Mouse (Mus musculus) G1E (cell line): ENCODE data around the gene Hist1h2bh. TPM values are rescaled to one million over a fixed set of nuclear protein-coding genes. Genes with fewer than 3 reads are reported as not detected.

Experiments used
- ATAC-seq: 2 replicates; pipeline ENCODE4 v1.8.0; 2016; ENCODE audit warnings: mild to moderate bottlenecking; ENCODE audit not compliant: insufficient number of reproducible peaks, poor library complexity, low FRiP score, severe bottlenecking; ENCODE audit errors: extremely low read depth
- DNase-seq: peaks from one replicate; pipeline ENCODE4 v3.0.0; 2012; ENCODE audit warnings: low spot score
- H3K27me3 ChIP-seq: 2 replicates; pipeline ENCODE4 v1.6.1; 2012; ENCODE audit warnings: mild to moderate bottlenecking, low read length, inconsistent platforms; ENCODE audit not compliant: insufficient read depth
- H3K36me3 ChIP-seq: replicated peaks from 2 replicates; pipeline ENCODE3; 2012; ENCODE audit warnings: mild to moderate bottlenecking, inconsistent platforms
- H3K4me1 ChIP-seq: 2 replicates; pipeline ENCODE4 v1.6.1; 2012; ENCODE audit warnings: low read depth, low read length, inconsistent platforms, mixed read lengths; ENCODE audit not compliant: insufficient read depth
- H3K4me3 ChIP-seq: 2 replicates; pipeline ENCODE4 v1.5.1; 2012; ENCODE audit warnings: low read depth, mild to moderate bottlenecking, inconsistent platforms, low read length, moderate library complexity, mixed read lengths
- H3K9me3 ChIP-seq: replicated peaks from 2 replicates; pipeline ENCODE4 v1.6.1; 2012; ENCODE audit warnings: inconsistent platforms
- CTCF ChIP-seq: IDR thresholded peaks from 2 replicates; pipeline ENCODE4 v1.5.1; 2012; ENCODE audit warnings: low read depth, low read length, inconsistent platforms, mixed read lengths
- GATA1 ChIP-seq: IDR thresholded peaks from 2 replicates; pipeline ENCODE4 v1.6.1; 2012; ENCODE audit warnings: borderline replicate concordance, low read length, inconsistent platforms, mixed read lengths
- GATA2 ChIP-seq: IDR thresholded peaks from 2 replicates; pipeline ENCODE4 v1.6.1; 2012; ENCODE audit warnings: low read depth, low read length, inconsistent platforms, borderline replicate concordance
- POLR2AphosphoS5 ChIP-seq: IDR thresholded peaks from 2 replicates; pipeline ENCODE4 v1.6.1; 2012; ENCODE audit warnings: low read depth, low read length, inconsistent platforms; ENCODE audit not compliant: insufficient replicate concordance
- TAL1 ChIP-seq: conservative IDR thresholded peaks from 2 replicates; pipeline ENCODE4 v1.6.1; 2012; ENCODE audit warnings: low read depth, low read length, inconsistent platforms, mixed read lengths
- polyA plus RNA-seq: library from polyadenylated mRNA; stranded (reverse); fragments of >175 nt; gene quantifications from 2 replicates; pipeline ENCODE4 v1.2.3, GENCODE M21; 2012
- total RNA-seq, 2 experiments: library from RNA; stranded (forward) in 1 of 2; stranded (reverse) in 1 of 2; fragments of 200-1000 nt in 1 of 2; fragments of >200 nt in 1 of 2; fragmentation: Nextera tagmentation in 1 of 2; gene quantifications; 2 replicates each; pipeline ENCODE4 v1.2.3; 2014 to 2017

Hist1h2bh gene
- total and polyA plus RNA-seq, 3 experiments: 0.91 to 77.6 (median 41.6) TPM

GRCm38 (mm10) chr13:23526312-23526711, 16.9 kb downstream of the Hist1h2bh start:
- Histone ChIP-seq H3K36me3 (no peaks in the 10 kb centered on the region), H3K27me3 (no peaks in the 10 kb centered on the region), H3K4me3 (peak overlapping the region; percentile 52; the same call in 1 of the 2 replicates), H3K9me3 (no peaks in the 10 kb centered on the region), H3K4me1 (peaks cover 44% of the 10 kb centered on the region)
- TF ChIP-seq GATA2: no peak
- TF ChIP-seq POLR2AphosphoS5: no peak
- TF ChIP-seq TAL1: no peak
- no peak for TF ChIP-seq CTCF
- TF ChIP-seq GATA1: no peak
- no peak for DNase-seq
- no peak for ATAC-seq

DNA sequence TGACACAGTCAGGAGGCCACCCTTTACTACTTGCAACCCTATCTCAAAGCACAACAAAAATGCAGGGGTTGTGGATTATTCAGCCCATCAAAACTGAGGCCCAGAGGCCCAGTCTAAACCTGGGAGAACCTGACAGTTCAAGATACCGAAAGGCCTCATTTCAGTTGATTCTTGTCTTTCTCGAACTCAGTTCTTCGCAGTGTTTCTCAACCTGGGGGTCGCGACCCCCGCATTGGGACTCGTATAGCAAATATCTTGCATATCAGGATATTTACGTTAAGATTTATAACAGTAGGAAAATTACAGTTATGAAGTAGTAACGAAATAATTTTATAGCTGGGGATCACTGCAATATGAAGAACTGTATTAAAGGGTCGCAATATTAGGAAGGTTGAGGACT, 17.3 kb downstream of the Hist1h2bh start:
- Histone ChIP-seq H3K27me3 (no peaks in the 10 kb centered on the region), H3K36me3 (no peaks in the 10 kb centered on the region), H3K4me3 (peak overlapping the region; percentile 30; the same call in 1 of the 2 replicates), H3K4me1 (peaks cover 47% of the 10 kb centered on the region), H3K9me3 (no peaks in the 10 kb centered on the region)
- no peak for ATAC-seq
- no peak for DNase-seq
- TF ChIP-seq POLR2AphosphoS5: no peak
- no peak for TF ChIP-seq GATA2
- no peak for TF ChIP-seq CTCF
- no peak for TF ChIP-seq GATA1
- TF ChIP-seq TAL1: no peak

- H3K4me1 ChIP-seq: peaks cover 59% of the 10 kb centered on the region
- no peaks in the 10 kb centered on the region for H3K9me3 ChIP-seq
- peak; percentile 45 for ATAC-seq
- no peaks in the 10 kb centered on the region for H3K36me3 ChIP-seq
- peak; percentile 84 for TF ChIP-seq CTCF
- TF ChIP-seq GATA2: no peak
- no peak for TF ChIP-seq GATA1
- no peak for TF ChIP-seq POLR2AphosphoS5
- no peak for TF ChIP-seq TAL1
- no peak overlapping the region; the same call in 1 of the 2 replicates for H3K4me3 ChIP-seq
- no peaks in the 10 kb centered on the region for H3K27me3 ChIP-seq
- no peak for DNase-seq
Observed at GRCm38 (mm10) chr13:23524654-23525053, 18.5 kb downstream of the Hist1h2bh start.

GRCm38 (mm10) chr13:23523976-23524375, 19.2 kb downstream of the Hist1h2bh start:
- Histone ChIP-seq H3K4me3 (no peak overlapping the region), H3K4me1 (peaks cover 61% of the 10 kb centered on the region), H3K27me3 (no peaks in the 10 kb centered on the region), H3K9me3 (no peaks in the 10 kb centered on the region), H3K36me3 (no peaks in the 10 kb centered on the region)
- TF ChIP-seq GATA1: no peak
- TF ChIP-seq GATA2: no peak
- TF ChIP-seq POLR2AphosphoS5: no peak
- TF ChIP-seq TAL1: no peak
- no peak for TF ChIP-seq CTCF
- DNase-seq (no peak), ATAC-seq (no peak)

- ATAC-seq: no peak
- TF ChIP-seq GATA1 (no peak), GATA2 (no peak), CTCF (no peak), POLR2AphosphoS5 (no peak), TAL1 (no peak)
- Histone ChIP-seq H3K9me3 (no peaks in the 10 kb centered on the region), H3K4me1 (peaks cover 54% of the 10 kb centered on the region), H3K4me3 (peak overlapping the region; percentile 14; the same call in 1 of the 2 replicates), H3K36me3 (no peaks in the 10 kb centered on the region), H3K27me3 (no peaks in the 10 kb centered on the region)
- DNase-seq: no peak
Observed at GRCm38 (mm10) chr13:23521703-23522102, 21.5 kb downstream of the Hist1h2bh start.

GRCm38 (mm10) chr13:23519416-23519815, 23.8 kb downstream of the Hist1h2bh start:
- ATAC-seq: 0 out of 2 replicates have a peak, but pooled peaks have one; percentile 22
- H3K36me3 ChIP-seq: no peaks in the 10 kb centered on the region
- no peaks in the 10 kb centered on the region for H3K27me3 ChIP-seq
- DNase-seq: no peak
- H3K4me1 ChIP-seq: peaks cover 40% of the 10 kb centered on the region
- TF ChIP-seq POLR2AphosphoS5 (no peak), GATA1 (no peak), GATA2 (no peak), CTCF (no peak), TAL1 (no peak)
- H3K4me3 ChIP-seq: peak overlapping the region; percentile 45; the same call in 1 of the 2 replicates
- no peaks in the 10 kb centered on the region for H3K9me3 ChIP-seq
